Mouse (Mus musculus): Measurements from ENCODE around the gene Sft2d2. TPM values are rescaled to one million over a fixed set of nuclear protein-coding genes. Genes with fewer than 3 reads are reported as not detected.

Gene Sft2d2
- polyA plus RNA-seq (2015; fragmentation: Nextera tagmentation; extraction: Ambion mirVana), result 5.8 and 7.9 TPM in 2 replicates

- peak within 1 kb of the TSS; percentile 98 for H3K4me2 ChIP-seq (ENCODE audit: low read length)
- H3K36me3 ChIP-seq (ENCODE audit: control insufficient read depth, insufficient read depth, low read length), result no peaks in the 10 kb centered on the region
- peak; percentile 93 for ATAC-seq
- H3K4me3 ChIP-seq (ENCODE audit: low read length), result peak within 1 kb of the TSS; percentile 83
- peak within 1 kb of the TSS; percentile 72 for H3K27ac ChIP-seq (ENCODE audit: low read depth, low read length)
- peak within 1 kb of the TSS; percentile 75 for H3K9ac ChIP-seq (ENCODE audit: low read depth, low read length)
- no peaks in the 10 kb centered on the region for H3K27me3 ChIP-seq (replicated peaks; ENCODE audit: control insufficient read depth, insufficient read depth, low read length)
- peaks cover 10% of the 10 kb centered on the region; the same call in 1 of the 2 replicates for H3K4me1 ChIP-seq (ENCODE audit: control insufficient read depth, insufficient read depth, low read depth, low read length)
- H3K9me3 ChIP-seq (ENCODE audit: control insufficient read depth, low read length), result no peaks in the 10 kb centered on the region
- under 1% methylated on average over 69 of the region's 69 CpGs for WGBS
Observed at GRCm38 (mm10) chr1:165193880-165194661, at the start of gene Sft2d2. Sft2d2 (minus strand) TSS chr1:165194438.

- H3K4me2 ChIP-seq (ENCODE audit: low read length), result peak within 1 kb of the TSS; percentile 72
- ATAC-seq, result peak; percentile 99
- H3K9me3 ChIP-seq (ENCODE audit: control insufficient read depth, low read length), result no peaks in the 10 kb centered on the region
- no peaks in the 10 kb centered on the region for H3K27me3 ChIP-seq (replicated peaks; ENCODE audit: control insufficient read depth, insufficient read depth, low read length)
- H3K36me3 ChIP-seq (ENCODE audit: control insufficient read depth, insufficient read depth, low read length), result no peaks in the 10 kb centered on the region
- peak within 1 kb of the TSS; percentile 68 for H3K4me3 ChIP-seq (ENCODE audit: low read length)
- H3K27ac ChIP-seq (ENCODE audit: low read depth, low read length), result peak within 1 kb of the TSS; percentile 90
- H3K4me1 ChIP-seq (ENCODE audit: control insufficient read depth, insufficient read depth, low read depth, low read length), result peaks cover 14% of the 10 kb centered on the region
- under 1% methylated on average over 76 of the region's 76 CpGs for WGBS
- H3K9ac ChIP-seq (ENCODE audit: low read depth, low read length), result peak within 1 kb of the TSS; percentile 80
Observed at GRCm38 (mm10) chr1:165236321-165237298, 42.4 kb upstream of the Sft2d2 start, which contains the start of gene Tiprl. Tiprl (minus strand) TSS chr1:165236996.

- Histone ChIP-seq H3K4me3 (ENCODE audit: low read length) (peak overlapping the region; percentile 68), H3K27me3 (replicated peaks; ENCODE audit: control insufficient read depth, insufficient read depth, low read length) (no peaks in the 10 kb centered on the region), H3K4me2 (ENCODE audit: low read length) (peak overlapping the region; percentile 72), H3K36me3 (ENCODE audit: control insufficient read depth, insufficient read depth, low read length) (no peaks in the 10 kb centered on the region), H3K27ac (ENCODE audit: low read depth, low read length) (peak overlapping the region; percentile 90), H3K9ac (ENCODE audit: low read depth, low read length) (peak overlapping the region; percentile 80), H3K9me3 (ENCODE audit: control insufficient read depth, low read length) (no peaks in the 10 kb centered on the region), H3K4me1 (ENCODE audit: control insufficient read depth, insufficient read depth, low read depth, low read length) (peaks cover 14% of the 10 kb centered on the region)
- WGBS, result 13% methylated on average over 10 of the region's 10 CpGs
- no peak for ATAC-seq
Observed at GRCm38 (mm10) chr1:165235846-165236245, 41.6 kb upstream of the Sft2d2 start.

GRCm38 (mm10) chr1:165233806-165234205 is 39.6 kb upstream of the Sft2d2 start:
- no peak overlapping the region for H3K27ac ChIP-seq (ENCODE audit: low read depth, low read length)
- H3K36me3 ChIP-seq (ENCODE audit: control insufficient read depth, insufficient read depth, low read length), result no peaks in the 10 kb centered on the region
- H3K9ac ChIP-seq (ENCODE audit: low read depth, low read length), result no peak overlapping the region
- H3K4me1 ChIP-seq (ENCODE audit: control insufficient read depth, insufficient read depth, low read depth, low read length), result peaks cover 14% of the 10 kb centered on the region
- no peaks in the 10 kb centered on the region for H3K27me3 ChIP-seq (replicated peaks; ENCODE audit: control insufficient read depth, insufficient read depth, low read length)
- H3K9me3 ChIP-seq (ENCODE audit: control insufficient read depth, low read length), result no peaks in the 10 kb centered on the region
- ATAC-seq, result no peak
- H3K4me2 ChIP-seq (ENCODE audit: low read length), result no peak overlapping the region
- WGBS, result 78% methylated on average over 2 of the region's 2 CpGs
- no peak overlapping the region for H3K4me3 ChIP-seq (ENCODE audit: low read length)

- WGBS, result 99% methylated on average over 4 of the region's 4 CpGs
- Histone ChIP-seq H3K4me2 (ENCODE audit: low read length) (no peak overlapping the region), H3K27me3 (replicated peaks; ENCODE audit: control insufficient read depth, insufficient read depth, low read length) (no peaks in the 10 kb centered on the region), H3K36me3 (ENCODE audit: control insufficient read depth, insufficient read depth, low read length) (no peaks in the 10 kb centered on the region), H3K27ac (ENCODE audit: low read depth, low read length) (no peak overlapping the region), H3K4me3 (ENCODE audit: low read length) (no peak overlapping the region), H3K9me3 (ENCODE audit: control insufficient read depth, low read length) (no peaks in the 10 kb centered on the region), H3K4me1 (ENCODE audit: control insufficient read depth, insufficient read depth, low read depth, low read length) (peaks cover 9% of the 10 kb centered on the region), H3K9ac (ENCODE audit: low read depth, low read length) (no peak overlapping the region)
- no peak for ATAC-seq
Observed at GRCm38 (mm10) chr1:165230691-165231090, 36.5 kb upstream of the Sft2d2 start.

GRCm38 (mm10) chr1:165229577-165229976 is 35.3 kb upstream of the Sft2d2 start:
- 96% methylated on average over 9 of the region's 9 CpGs for WGBS
- Histone ChIP-seq H3K27me3 (replicated peaks; ENCODE audit: control insufficient read depth, insufficient read depth, low read length) (no peaks in the 10 kb centered on the region), H3K9me3 (ENCODE audit: control insufficient read depth, low read length) (no peaks in the 10 kb centered on the region), H3K4me2 (ENCODE audit: low read length) (no peak overlapping the region), H3K4me1 (ENCODE audit: control insufficient read depth, insufficient read depth, low read depth, low read length) (peaks cover 2% of the 10 kb centered on the region; the same call in 1 of the 2 replicates), H3K9ac (ENCODE audit: low read depth, low read length) (no peak overlapping the region), H3K27ac (ENCODE audit: low read depth, low read length) (no peak overlapping the region), H3K36me3 (ENCODE audit: control insufficient read depth, insufficient read depth, low read length) (no peaks in the 10 kb centered on the region; the same call in 1 of the 2 replicates), H3K4me3 (ENCODE audit: low read length) (no peak overlapping the region)
- ATAC-seq, result no peak

- Histone ChIP-seq H3K9me3 (ENCODE audit: control insufficient read depth, low read length) (no peaks in the 10 kb centered on the region), H3K4me3 (ENCODE audit: low read length) (no peak overlapping the region), H3K9ac (ENCODE audit: low read depth, low read length) (no peak overlapping the region), H3K36me3 (ENCODE audit: control insufficient read depth, insufficient read depth, low read length) (peaks cover 29% of the 10 kb centered on the region), H3K27ac (ENCODE audit: low read depth, low read length) (no peak overlapping the region), H3K27me3 (replicated peaks; ENCODE audit: control insufficient read depth, insufficient read depth, low read length) (no peaks in the 10 kb centered on the region), H3K4me2 (ENCODE audit: low read length) (no peak overlapping the region), H3K4me1 (ENCODE audit: control insufficient read depth, insufficient read depth, low read depth, low read length) (no peaks in the 10 kb centered on the region)
- ATAC-seq, result no peak
- 88% methylated on average over 2 of the region's 2 CpGs for WGBS
Observed at GRCm38 (mm10) chr1:165217023-165217589, 22.9 kb upstream of the Sft2d2 start.

- Histone ChIP-seq H3K4me3 (ENCODE audit: low read length) (no peak overlapping the region), H3K27me3 (replicated peaks; ENCODE audit: control insufficient read depth, insufficient read depth, low read length) (no peaks in the 10 kb centered on the region), H3K27ac (ENCODE audit: low read depth, low read length) (no peak overlapping the region), H3K9ac (ENCODE audit: low read depth, low read length) (no peak overlapping the region), H3K4me2 (ENCODE audit: low read length) (no peak overlapping the region), H3K36me3 (ENCODE audit: control insufficient read depth, insufficient read depth, low read length) (peaks cover 21% of the 10 kb centered on the region), H3K4me1 (ENCODE audit: control insufficient read depth, insufficient read depth, low read depth, low read length) (no peaks in the 10 kb centered on the region), H3K9me3 (ENCODE audit: control insufficient read depth, low read length) (no peaks in the 10 kb centered on the region)
- 89% methylated on average over 7 of the region's 7 CpGs for WGBS
- ATAC-seq, result no peak
Observed at GRCm38 (mm10) chr1:165215831-165216230, 21.6 kb upstream of the Sft2d2 start.

Measured in hindbrain, embryonic 16.5 days (tissue).